Mouse (Mus musculus): ENCODE data around the gene Gdf11. TPM values are rescaled to one million over a fixed set of nuclear protein-coding genes. Genes with fewer than 3 reads are reported as not detected.

The Gdf11 gene
- polyA plus RNA-seq, 1 experiment = 0.18 TPM

- Histone ChIP-seq H3K4me1 (no peaks in the 10 kb centered on the region), H3K9me3 (no peaks in the 10 kb centered on the region), H3K4me3 (replicated peaks) (no peak overlapping the region), H3K27me3 (replicated peaks) (no peaks in the 10 kb centered on the region), H3K36me3 (replicated peaks; ENCODE audit: low read length) (peaks cover 74% of the 10 kb centered on the region)
- TF ChIP-seq FLI1 (IDR thresholded peaks at IDR 0.05; ENCODE audit: low read length) (no peak), GATA1 (IDR thresholded peaks at IDR 0.05; ENCODE audit: borderline replicate concordance, low read length) (no peak)
These were observed 12.7 kb downstream of the Gdf11 start for GRCm38 (mm10) chr10:128878811-128879210.

DNA sequence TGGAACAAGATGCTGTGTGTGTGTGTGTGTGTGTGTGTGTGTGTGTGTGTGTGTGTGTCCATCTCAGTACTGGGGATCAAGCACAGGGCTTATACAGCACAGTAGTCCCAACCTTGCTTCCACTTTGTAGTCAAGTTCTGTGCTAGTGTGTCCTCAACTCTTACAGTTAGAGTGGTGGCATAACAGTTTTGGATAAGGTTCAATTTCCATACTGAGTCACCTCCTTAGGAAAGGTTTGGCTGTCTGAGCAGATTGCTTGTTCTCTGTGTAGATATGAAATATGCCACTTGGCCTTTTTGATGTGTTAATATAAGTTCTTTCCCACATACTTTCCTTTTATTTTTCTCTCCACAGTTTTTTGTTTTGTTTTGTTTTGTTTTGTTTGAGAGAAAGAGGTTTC, 13.2 kb downstream of the Gdf11 start:
- H3K36me3 ChIP-seq (replicated peaks; ENCODE audit: low read length) = peaks cover 79% of the 10 kb centered on the region

DNA sequence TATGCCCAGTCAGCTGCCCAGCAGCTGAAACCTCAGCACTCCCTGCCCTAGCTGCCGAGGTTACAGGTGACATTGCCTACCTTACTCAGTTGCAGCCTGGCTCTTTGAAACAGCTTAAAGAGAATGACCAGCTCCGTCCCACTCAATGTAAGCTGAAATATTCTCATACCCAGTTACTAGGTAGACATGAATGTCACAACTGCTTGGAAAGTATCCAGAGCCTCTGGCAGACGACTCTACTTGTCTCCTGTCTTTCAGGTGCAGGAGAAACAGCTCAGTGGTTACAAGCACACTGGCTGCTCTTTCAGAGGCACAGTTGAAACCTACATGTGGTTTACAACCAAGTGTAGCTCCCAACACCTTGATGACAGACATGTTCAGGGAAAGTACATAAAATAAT, 21.2 kb downstream of the Gdf11 start:
- no peak for TF ChIP-seq FLI1 (IDR thresholded peaks at IDR 0.05; ENCODE audit: low read length)
- no peak for TF ChIP-seq GATA1 (IDR thresholded peaks at IDR 0.05; ENCODE audit: borderline replicate concordance, low read length)
- Histone ChIP-seq H3K4me1 (peaks cover 9% of the 10 kb centered on the region), H3K36me3 (replicated peaks; ENCODE audit: low read length) (peaks cover 89% of the 10 kb centered on the region), H3K27me3 (replicated peaks) (no peaks in the 10 kb centered on the region), H3K4me3 (replicated peaks) (no peak overlapping the region), H3K9me3 (no peaks in the 10 kb centered on the region)

More for the DNA sequence above, 13.2 kb downstream of the Gdf11 start:
- Histone ChIP-seq H3K9me3 (no peaks in the 10 kb centered on the region), H3K27me3 (replicated peaks) (no peaks in the 10 kb centered on the region), H3K4me1 (no peaks in the 10 kb centered on the region), H3K4me3 (replicated peaks) (no peak overlapping the region)
- no peak for TF ChIP-seq GATA1 (IDR thresholded peaks at IDR 0.05; ENCODE audit: borderline replicate concordance, low read length)
- no peak for TF ChIP-seq FLI1 (IDR thresholded peaks at IDR 0.05; ENCODE audit: low read length)

GRCm38 (mm10) chr10:128866518-128866917, 25.0 kb downstream of the Gdf11 start:
- TF ChIP-seq GATA1 (IDR thresholded peaks at IDR 0.05; ENCODE audit: borderline replicate concordance, low read length) = no peak
- no peak for TF ChIP-seq FLI1 (IDR thresholded peaks at IDR 0.05; ENCODE audit: low read length)
- Histone ChIP-seq H3K36me3 (replicated peaks; ENCODE audit: low read length) (peaks cover 86% of the 10 kb centered on the region), H3K27me3 (replicated peaks) (no peaks in the 10 kb centered on the region)

DNA sequence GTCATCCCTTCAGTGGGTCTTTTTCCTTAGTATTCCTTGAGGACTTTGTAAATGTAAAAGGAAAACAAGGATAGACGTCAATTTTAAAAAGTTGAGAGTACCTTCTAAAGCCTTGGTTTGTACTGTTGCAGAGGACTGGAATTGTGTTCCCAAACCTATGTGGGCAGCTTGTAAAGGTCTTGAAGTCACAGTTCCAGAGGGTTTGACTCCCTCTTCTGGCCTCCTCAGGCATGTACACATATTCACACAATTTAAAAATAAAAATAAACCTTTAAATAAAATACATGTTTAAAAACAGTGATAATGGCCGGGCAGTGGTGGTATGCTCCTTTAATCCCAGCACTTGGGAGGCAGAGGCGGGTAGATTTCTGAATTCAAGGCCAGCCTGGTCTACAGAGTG, 25.5 kb downstream of the Gdf11 start:
- Histone ChIP-seq H3K36me3 (replicated peaks; ENCODE audit: low read length) (peaks cover 86% of the 10 kb centered on the region), H3K27me3 (replicated peaks) (no peaks in the 10 kb centered on the region), H3K4me1 (peaks cover 6% of the 10 kb centered on the region), H3K4me3 (replicated peaks) (no peak overlapping the region), H3K9me3 (no peaks in the 10 kb centered on the region)
- TF ChIP-seq FLI1 (IDR thresholded peaks at IDR 0.05; ENCODE audit: low read length) (no peak), GATA1 (IDR thresholded peaks at IDR 0.05; ENCODE audit: borderline replicate concordance, low read length) (no peak)

More at GRCm38 (mm10) chr10:128866518-128866917, 25.0 kb downstream of the Gdf11 start:
- no peaks in the 10 kb centered on the region for H3K9me3 ChIP-seq
- peaks cover 8% of the 10 kb centered on the region for H3K4me1 ChIP-seq
- H3K4me3 ChIP-seq (replicated peaks) = no peak overlapping the region

DNA sequence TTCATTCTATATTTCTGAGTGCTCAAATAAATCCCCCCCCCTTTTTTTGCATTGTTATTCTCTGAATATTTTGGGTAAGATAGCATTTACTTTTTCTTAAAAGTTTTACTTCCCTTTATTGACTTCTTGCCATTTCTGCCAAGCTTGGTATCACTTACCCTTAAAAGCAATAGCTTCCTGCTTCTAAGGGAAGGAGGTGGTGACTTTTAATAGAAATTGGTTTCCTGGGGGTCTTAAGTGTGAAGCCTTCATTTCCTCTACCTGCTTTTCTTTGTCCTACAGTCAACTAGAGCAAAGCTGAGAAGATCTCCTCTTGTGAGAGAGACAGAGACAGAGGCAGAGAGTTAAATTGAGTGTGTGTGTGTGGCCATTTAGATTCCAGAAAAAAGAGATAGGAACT, 30.3 kb downstream of the Gdf11 start:
- Histone ChIP-seq H3K27me3 (replicated peaks) (no peaks in the 10 kb centered on the region), H3K4me1 (peaks cover 9% of the 10 kb centered on the region; the same call in 1 of the 2 replicates), H3K36me3 (replicated peaks; ENCODE audit: low read length) (peaks cover 82% of the 10 kb centered on the region), H3K9me3 (no peaks in the 10 kb centered on the region), H3K4me3 (replicated peaks) (no peak overlapping the region)
- no peak for TF ChIP-seq GATA1 (IDR thresholded peaks at IDR 0.05; ENCODE audit: borderline replicate concordance, low read length)
- no peak for TF ChIP-seq FLI1 (IDR thresholded peaks at IDR 0.05; ENCODE audit: low read length)

GRCm38 (mm10) chr10:128850339-128850738, 41.2 kb downstream of the Gdf11 start:
- peaks cover 84% of the 10 kb centered on the region for H3K36me3 ChIP-seq (replicated peaks; ENCODE audit: low read length)
- TF ChIP-seq GATA1 (IDR thresholded peaks at IDR 0.05; ENCODE audit: borderline replicate concordance, low read length) (no peak), FLI1 (IDR thresholded peaks at IDR 0.05; ENCODE audit: low read length) (no peak)
- H3K4me1 ChIP-seq = peaks cover 14% of the 10 kb centered on the region; the same call in 1 of the 2 replicates
- no peak overlapping the region for H3K4me3 ChIP-seq (replicated peaks)
- no peaks in the 10 kb centered on the region for H3K27me3 ChIP-seq (replicated peaks)
- H3K9me3 ChIP-seq = no peaks in the 10 kb centered on the region

GRCm38 (mm10) chr10:128848426-128848825, 43.1 kb downstream of the Gdf11 start:
- Histone ChIP-seq H3K27me3 (replicated peaks) (no peaks in the 10 kb centered on the region), H3K4me1 (peaks cover 14% of the 10 kb centered on the region; the same call in 1 of the 2 replicates), H3K36me3 (replicated peaks; ENCODE audit: low read length) (peaks cover 94% of the 10 kb centered on the region), H3K9me3 (no peaks in the 10 kb centered on the region), H3K4me3 (replicated peaks) (no peak overlapping the region)
- no peak for TF ChIP-seq FLI1 (IDR thresholded peaks at IDR 0.05; ENCODE audit: low read length)
- no peak for TF ChIP-seq GATA1 (IDR thresholded peaks at IDR 0.05; ENCODE audit: borderline replicate concordance, low read length)

DNA sequence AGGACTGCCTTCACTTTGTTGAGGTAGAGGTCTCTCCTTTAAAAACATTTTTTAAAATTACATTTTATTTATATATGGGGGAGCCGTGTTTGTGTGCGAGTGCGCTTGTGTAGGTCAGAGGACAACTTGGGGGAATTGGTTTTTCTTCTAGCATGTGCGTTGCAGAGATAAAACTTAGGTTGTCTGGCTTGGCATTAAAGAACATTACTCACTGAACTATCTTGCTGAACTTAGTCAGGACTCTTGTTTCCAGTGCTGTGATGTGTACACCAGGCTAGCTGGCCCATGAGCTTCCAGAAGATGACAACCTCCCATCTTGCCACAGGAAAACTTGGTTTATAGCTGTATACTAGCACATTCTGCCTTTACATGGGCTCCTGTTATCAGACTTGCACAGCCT, 44.9 kb downstream of the Gdf11 start:
- Histone ChIP-seq H3K27me3 (replicated peaks) (no peaks in the 10 kb centered on the region), H3K36me3 (replicated peaks; ENCODE audit: low read length) (peaks cover 94% of the 10 kb centered on the region), H3K4me1 (peaks cover 14% of the 10 kb centered on the region; the same call in 1 of the 2 replicates), H3K4me3 (replicated peaks) (no peak overlapping the region), H3K9me3 (no peaks in the 10 kb centered on the region)
- no peak for TF ChIP-seq GATA1 (IDR thresholded peaks at IDR 0.05; ENCODE audit: borderline replicate concordance, low read length)
- TF ChIP-seq FLI1 (IDR thresholded peaks at IDR 0.05; ENCODE audit: low read length) = no peak

DNA sequence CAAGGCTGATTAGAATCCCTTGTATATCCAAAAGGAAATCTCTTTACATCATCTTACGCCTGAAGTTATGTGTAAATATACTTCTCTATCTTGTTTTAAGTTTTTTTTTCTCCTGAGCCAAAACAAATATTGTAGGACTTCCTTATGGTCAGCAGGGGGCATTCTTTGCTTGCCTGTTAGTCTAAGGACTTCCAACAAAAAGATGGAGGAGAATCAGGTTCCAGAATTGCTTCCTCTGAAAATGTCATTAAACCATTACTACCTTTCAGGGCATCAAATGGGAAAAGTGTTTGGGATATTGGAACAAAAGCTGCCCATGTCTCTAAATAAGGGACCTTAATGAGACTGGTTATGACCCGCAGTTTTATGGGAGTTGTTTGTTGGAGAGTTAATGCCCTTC, 46.0 kb downstream of the Gdf11 start:
- Histone ChIP-seq H3K4me3 (replicated peaks) (no peak overlapping the region), H3K27me3 (replicated peaks) (no peaks in the 10 kb centered on the region), H3K9me3 (no peaks in the 10 kb centered on the region), H3K4me1 (peaks cover 14% of the 10 kb centered on the region; the same call in 1 of the 2 replicates), H3K36me3 (replicated peaks; ENCODE audit: low read length) (peaks cover 96% of the 10 kb centered on the region)
- TF ChIP-seq GATA1 (IDR thresholded peaks at IDR 0.05; ENCODE audit: borderline replicate concordance, low read length) (no peak), FLI1 (IDR thresholded peaks at IDR 0.05; ENCODE audit: low read length) (no peak)

DNA sequence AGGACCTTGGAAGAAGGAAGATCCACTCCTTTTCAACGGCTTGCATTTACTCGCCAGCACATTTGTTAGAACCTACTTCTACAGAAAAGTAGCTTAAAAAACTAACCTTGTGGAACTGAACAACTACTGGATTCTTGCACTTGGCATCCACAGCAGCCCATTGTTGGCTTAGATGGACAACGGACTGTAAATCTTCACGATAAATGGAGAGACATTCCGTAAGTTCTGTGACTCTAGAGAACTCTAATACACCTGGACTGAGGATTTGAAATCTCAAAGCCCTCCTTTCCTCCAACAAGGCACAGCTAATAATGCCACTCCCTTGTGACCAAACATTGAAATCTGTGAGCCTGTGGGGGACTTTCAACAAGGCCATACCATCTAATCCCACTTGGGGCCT, 48.3 kb downstream of the Gdf11 start:
- Histone ChIP-seq H3K36me3 (replicated peaks; ENCODE audit: low read length) (peaks cover 95% of the 10 kb centered on the region), H3K27me3 (replicated peaks) (no peaks in the 10 kb centered on the region), H3K4me1 (peaks cover 10% of the 10 kb centered on the region; the same call in 1 of the 2 replicates), H3K9me3 (no peaks in the 10 kb centered on the region), H3K4me3 (replicated peaks) (no peak overlapping the region)
- no peak for TF ChIP-seq GATA1 (IDR thresholded peaks at IDR 0.05; ENCODE audit: borderline replicate concordance, low read length)
- TF ChIP-seq FLI1 (IDR thresholded peaks at IDR 0.05; ENCODE audit: low read length) = no peak
